In genomic region chr11:73085391-73085790, GRCm38 (mm10) we compare ENCODE assay signal across 10 mouse cellular contexts. TPM values are rescaled to one million over a fixed set of nuclear protein-coding genes. Genes with fewer than 3 reads are reported as not detected.
DNase-seq lines count a peak whose midpoint lies in the region; ATAC-seq lines count a peak whose summit lies in the region.
"Had no signal": no experiment of that assay in that cellular context is flagged by ENCODE, and none has a peak within 500 bp of the region (broad histone marks: within the 10 kb centered on the region; RNA-seq: fewer than 3 reads in every experiment).

No protein-coding gene starts in this region.

- no peak overlapping the region for H3K4me3 ChIP-seq in intestine, embryonic 15.5 days (replicated peaks)
- no peak overlapping the region for H3K4me3 ChIP-seq in intestine, embryonic 16.5 days (ENCODE audit: low read length)
- no peak overlapping the region for H3K4me3 ChIP-seq in kidney, embryonic 15.5 days (replicated peaks)
- no peak overlapping the region for H3K4me3 ChIP-seq in stomach, embryonic 16.5 days (replicated peaks; ENCODE audit: low read length)
- H3K4me3 ChIP-seq: erythroblast, embryonic 14.5 days; neural tube, embryonic 12.5 days had no signal

- no peak overlapping the region for H3K9ac ChIP-seq in intestine, embryonic 15.5 days
- no peak overlapping the region for H3K9ac ChIP-seq in intestine, embryonic 16.5 days (ENCODE audit: low read depth, low read length)
- no peak overlapping the region for H3K9ac ChIP-seq in kidney, embryonic 15.5 days
- no peak overlapping the region; the same call in 1 of the 2 replicates for H3K9ac ChIP-seq in stomach, embryonic 16.5 days (ENCODE audit: low read length)
- H3K9ac ChIP-seq: neural tube, embryonic 12.5 days had no signal

- no peaks in the 10 kb centered on the region; the same call in 1 of the 2 replicates for H3K4me1 ChIP-seq in intestine, embryonic 15.5 days (replicated peaks)
- peaks cover 3% of the 10 kb centered on the region; the same call in 1 of the 2 replicates for H3K4me1 ChIP-seq in intestine, embryonic 16.5 days (ENCODE audit: control insufficient read depth, insufficient read depth, low read length)
- peaks cover 12% of the 10 kb centered on the region for H3K4me1 ChIP-seq in kidney, embryonic 15.5 days
- peaks cover 12% of the 10 kb centered on the region for H3K4me1 ChIP-seq in stomach, embryonic 16.5 days (ENCODE audit: control insufficient read depth, insufficient read depth, low read length)
- H3K4me1 ChIP-seq: neural tube, embryonic 12.5 days had no signal

- H3K36me3 ChIP-seq in intestine, embryonic 15.5 days: no peaks in the 10 kb centered on the region
- no peaks in the 10 kb centered on the region for H3K36me3 ChIP-seq in intestine, embryonic 16.5 days (ENCODE audit: control insufficient read depth, insufficient read depth, low read length)
- peaks cover 42% of the 10 kb centered on the region for H3K36me3 ChIP-seq in kidney, embryonic 15.5 days
- peaks cover 13% of the 10 kb centered on the region for H3K36me3 ChIP-seq in stomach, embryonic 16.5 days (ENCODE audit: control insufficient read depth, insufficient read depth, low read length)

- WGBS in intestine, embryonic 15.5 days: 64% methylated on average over 7 of the region's 7 CpGs
- 55% methylated on average over 7 of the region's 7 CpGs for WGBS in intestine, embryonic 16.5 days
- 68% methylated on average over 7 of the region's 7 CpGs for WGBS in kidney, embryonic 15.5 days
- 64% methylated on average over 7 of the region's 7 CpGs for whole genome bisulfite sequencing in stomach, embryonic 16.5 days

- no peaks in the 10 kb centered on the region for H3K27me3 ChIP-seq in intestine, embryonic 15.5 days (replicated peaks)
- H3K27me3 ChIP-seq in intestine, embryonic 16.5 days (replicated peaks; ENCODE audit: control insufficient read depth, insufficient read depth, low read length): no peaks in the 10 kb centered on the region
- H3K27me3 ChIP-seq in kidney, embryonic 15.5 days: no peaks in the 10 kb centered on the region
- H3K27me3 ChIP-seq in stomach, embryonic 16.5 days (ENCODE audit: control insufficient read depth, insufficient read depth, low read length): no peaks in the 10 kb centered on the region
- H3K27me3 ChIP-seq: neural tube, embryonic 12.5 days had no signal

- 0 out of 2 replicates have a peak overlapping the region, but pooled peaks have one; percentile 19 for H3K27ac ChIP-seq in intestine, embryonic 15.5 days
- H3K27ac ChIP-seq in intestine, embryonic 16.5 days (ENCODE audit: low read length): no peak overlapping the region
- peak overlapping the region; percentile 71; the same call in 1 of the 2 replicates for H3K27ac ChIP-seq in kidney, embryonic 15.5 days
- peak overlapping the region; percentile 37; the same call in 1 of the 2 replicates for H3K27ac ChIP-seq in stomach, embryonic 16.5 days (ENCODE audit: low read length)
- H3K27ac ChIP-seq: neural tube, embryonic 12.5 days had no signal

- no peaks in the 10 kb centered on the region for H3K9me3 ChIP-seq in intestine, embryonic 15.5 days
- H3K9me3 ChIP-seq in intestine, embryonic 16.5 days (ENCODE audit: control insufficient read depth, low read length): no peaks in the 10 kb centered on the region
- H3K9me3 ChIP-seq in kidney, embryonic 15.5 days (replicated peaks): no peaks in the 10 kb centered on the region
- no peaks in the 10 kb centered on the region for H3K9me3 ChIP-seq in stomach, embryonic 16.5 days (replicated peaks; ENCODE audit: control insufficient read depth, low read length)
- H3K9me3 ChIP-seq: neural tube, embryonic 12.5 days had no signal

- H3K4me2 ChIP-seq in intestine, embryonic 15.5 days (replicated peaks): no peak overlapping the region
- no peak overlapping the region for H3K4me2 ChIP-seq in intestine, embryonic 16.5 days (ENCODE audit: low read depth, low read length)
- H3K4me2 ChIP-seq in kidney, embryonic 15.5 days: no peak overlapping the region
- no peak overlapping the region for H3K4me2 ChIP-seq in stomach, embryonic 16.5 days (ENCODE audit: low read depth, low read length)
- H3K4me2 ChIP-seq: neural tube, embryonic 12.5 days had no signal

- peak; percentile 47 for DNase-seq in thymus, postnatal 14 days
- no peak for DNase-seq in thymus, postnatal 25 days
- DNase-seq in natural killer cell, adult 2 months (ENCODE audit: low spot score in 2 of 2): no peak

- ATAC-seq in intestine, embryonic 15.5 days: no peak
- ATAC-seq in intestine, embryonic 16.5 days: no peak
- ATAC-seq in kidney, embryonic 15.5 days (replicated peaks; ENCODE audit: low FRiP score): no peak
- ATAC-seq in stomach, embryonic 16.5 days (ENCODE audit: insufficient read depth, low FRiP score): no peak
- no peak for ATAC-seq in megakaryocyte progenitor cell, adult 5-6 weeks (replicated peaks; ENCODE audit: poor library complexity)

RNA-seq across cellular contexts. Expression of gene Itgae, which starts 5.0 kb away (rescaled TPM):
- polyA plus RNA-seq in intestine, embryonic 15.5 days (2015; fragmentation: Nextera tagmentation; extraction: Ambion mirVana): 0.19 and 0.35 TPM in 2 replicates
- 0.37 TPM in 2 replicates for polyA plus RNA-seq in intestine, embryonic 16.5 days (2015; fragmentation: Nextera tagmentation; extraction: Ambion mirVana)
- polyA plus RNA-seq in kidney, embryonic 15.5 days (2015; fragmentation: Nextera tagmentation; extraction: Ambion mirVana): 0.37 and 0.42 TPM in 2 replicates
- 0.31 and 0.36 TPM in 2 replicates for polyA plus RNA-seq in stomach, embryonic 16.5 days (2015; fragmentation: Nextera tagmentation; extraction: Ambion mirVana)
- 0.07 TPM in 1 of 2 replicates, not detected in the other for total RNA-seq in megakaryocyte progenitor cell, adult 5-6 weeks (2015)
- total RNA-seq in megakaryocyte progenitor cell, adult 5-6 weeks (2017): 0.20 TPM in 1 of 2 replicates, not detected in the other
- polyA plus RNA-seq: erythroblast, embryonic 14.5 days had no signal

RNA-seq across cellular contexts. Expression of gene Ncbp3, which starts 37.8 kb away (rescaled TPM):
- 9.3 and 9.7 TPM in 2 replicates for polyA plus RNA-seq in intestine, embryonic 15.5 days (2015; fragmentation: Nextera tagmentation; extraction: Ambion mirVana)
- 7.7 and 8.3 TPM in 2 replicates for polyA plus RNA-seq in intestine, embryonic 16.5 days (2015; fragmentation: Nextera tagmentation; extraction: Ambion mirVana)
- polyA plus RNA-seq in kidney, embryonic 15.5 days (2015; fragmentation: Nextera tagmentation; extraction: Ambion mirVana): 12.1 and 12.9 TPM in 2 replicates
- polyA plus RNA-seq in stomach, embryonic 16.5 days (2015; fragmentation: Nextera tagmentation; extraction: Ambion mirVana): 10.8 and 11.1 TPM in 2 replicates
- 9.6 and 10.2 TPM in 2 replicates for total RNA-seq in megakaryocyte progenitor cell, adult 5-6 weeks (2015)
- total RNA-seq in megakaryocyte progenitor cell, adult 5-6 weeks (2017): 12.7 and 15.1 TPM in 2 replicates

RNA-seq across cellular contexts. Expression of gene Haspin, which starts 52.7 kb away (rescaled TPM):
- 15.2 and 16.5 TPM in 2 replicates for polyA plus RNA-seq in intestine, embryonic 15.5 days (2015; fragmentation: Nextera tagmentation; extraction: Ambion mirVana)
- polyA plus RNA-seq in intestine, embryonic 16.5 days (2015; fragmentation: Nextera tagmentation; extraction: Ambion mirVana): 13.1 and 14.1 TPM in 2 replicates
- 17.5 and 18.9 TPM in 2 replicates for polyA plus RNA-seq in kidney, embryonic 15.5 days (2015; fragmentation: Nextera tagmentation; extraction: Ambion mirVana)
- polyA plus RNA-seq in stomach, embryonic 16.5 days (2015; fragmentation: Nextera tagmentation; extraction: Ambion mirVana): 11.9 and 12.5 TPM in 2 replicates
- 17.2 and 19.0 TPM in 2 replicates for total RNA-seq in megakaryocyte progenitor cell, adult 5-6 weeks (2015)
- total RNA-seq in megakaryocyte progenitor cell, adult 5-6 weeks (2017): 17.7 and 24.1 TPM in 2 replicates
